Mouse (Mus musculus): ENCODE measurements around the gene Crabp1. TPM values are rescaled to one million over a fixed set of nuclear protein-coding genes. Genes with fewer than 3 reads are reported as not detected.

Gene Crabp1
- 18.6 and 19.1 TPM in 2 replicates for polyA plus RNA-seq (2015; fragmentation: Nextera tagmentation; extraction: Ambion mirVana)

DNA sequence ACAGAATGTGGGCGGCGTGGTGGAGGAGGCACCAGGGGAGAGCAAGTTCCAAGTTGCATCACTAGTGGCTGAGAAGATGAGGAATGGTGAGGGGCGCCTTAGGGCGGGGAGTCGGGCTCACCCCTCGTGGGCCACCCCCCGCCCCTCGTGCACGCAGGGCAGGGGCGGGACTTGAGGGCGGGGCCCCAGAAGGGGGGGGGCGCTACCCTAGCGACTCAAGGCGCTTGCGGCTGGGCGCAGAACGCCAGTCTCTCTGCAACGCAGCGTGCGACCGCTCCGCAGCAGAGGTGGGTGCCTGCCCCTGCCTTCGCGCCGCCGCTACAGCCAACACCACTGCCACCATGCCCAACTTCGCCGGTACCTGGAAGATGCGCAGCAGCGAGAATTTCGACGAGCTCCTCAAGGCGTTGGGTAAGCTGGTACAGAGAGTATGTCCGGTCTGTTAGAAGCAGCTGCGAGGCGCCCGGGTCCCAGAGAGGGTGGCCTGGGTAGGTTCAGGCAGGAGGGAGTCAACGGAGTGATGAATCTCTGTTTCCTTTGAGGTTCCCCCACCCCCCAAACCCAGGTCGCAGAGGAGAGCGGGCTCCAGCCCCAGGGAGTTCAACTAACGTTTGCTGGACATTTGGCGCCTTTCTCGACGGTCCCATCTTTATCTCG, at the start of gene Crabp1:
TSS of gene Crabp1 (plus strand) at position 188 of the 657 bp plus-strand sequence.
- H3K4me2 ChIP-seq: peak within 1 kb of the TSS; percentile 65
- no peaks in the 10 kb centered on the region for H3K9me3 ChIP-seq
- WGBS: under 1% methylated on average over 43 of the region's 45 CpGs
- ATAC-seq (ENCODE audit: borderline replicate concordance, extremely low read depth, low FRiP score, low TSS enrichment): peak; percentile 41; the same call in 1 of the 2 replicates
- peaks cover 20% of the 10 kb centered on the region for H3K4me1 ChIP-seq
- H3K36me3 ChIP-seq: no peaks in the 10 kb centered on the region
- peaks cover 83% of the 10 kb centered on the region for H3K27me3 ChIP-seq
- no peak within 1 kb of the TSS for H3K9ac ChIP-seq
- peak within 1 kb of the TSS; percentile 34 for H3K4me3 ChIP-seq
- H3K27ac ChIP-seq: no peak within 1 kb of the TSS

DNA sequence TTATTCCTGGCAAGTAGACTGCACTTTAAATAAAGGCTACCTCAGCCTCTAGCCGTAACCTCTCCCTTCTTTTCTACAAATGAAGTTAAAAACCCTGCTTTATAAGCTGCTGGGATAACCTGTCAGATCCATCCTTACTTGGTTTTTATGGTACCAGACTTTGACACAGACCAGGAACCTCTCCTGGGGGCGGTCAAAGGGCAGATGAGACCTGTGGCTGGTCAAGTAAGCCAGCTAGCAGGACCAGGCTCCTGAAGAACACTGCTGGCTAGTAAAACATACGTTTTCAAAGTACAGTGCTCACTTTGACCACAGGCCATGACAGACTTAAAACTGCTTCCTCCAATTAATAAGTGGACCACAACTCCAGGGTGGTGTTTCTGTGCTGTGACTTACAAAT, 48.8 kb upstream of the Crabp1 start:
- H3K9me3 ChIP-seq: no peaks in the 10 kb centered on the region
- no peak overlapping the region for H3K9ac ChIP-seq
- peaks cover 20% of the 10 kb centered on the region for H3K4me1 ChIP-seq
- H3K27ac ChIP-seq: no peak overlapping the region
- no peak overlapping the region for H3K4me2 ChIP-seq
- peaks cover 50% of the 10 kb centered on the region for H3K36me3 ChIP-seq
- no peaks in the 10 kb centered on the region for H3K27me3 ChIP-seq
- H3K4me3 ChIP-seq: no peak overlapping the region
- ATAC-seq (ENCODE audit: borderline replicate concordance, extremely low read depth, low FRiP score, low TSS enrichment): no peak
- WGBS: 90% methylated on average over 3 of the region's 3 CpGs

DNA sequence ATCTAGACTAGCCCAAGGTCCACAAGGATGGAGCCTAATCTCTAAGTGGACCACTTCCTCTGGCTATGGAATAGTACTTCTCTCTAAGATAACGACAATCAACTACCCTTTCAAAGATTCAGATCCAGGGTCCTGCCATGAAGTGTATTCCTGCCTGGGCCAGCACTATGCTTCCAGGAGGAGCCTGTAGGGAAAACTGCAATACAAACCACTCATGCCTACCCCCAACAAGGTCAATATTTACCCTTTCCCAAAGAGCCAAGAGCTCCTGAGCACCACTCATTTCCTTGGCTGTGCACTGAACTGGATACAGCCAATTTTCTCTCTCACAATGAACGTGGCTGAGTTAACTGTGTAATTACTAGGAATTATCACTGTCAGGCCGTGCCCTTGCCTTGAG, 47.0 kb upstream of the Crabp1 start:
- Histone ChIP-seq H3K4me2 (no peak overlapping the region), H3K9ac (no peak overlapping the region), H3K9me3 (no peaks in the 10 kb centered on the region), H3K4me3 (no peak overlapping the region), H3K27ac (no peak overlapping the region), H3K4me1 (peaks cover 12% of the 10 kb centered on the region), H3K36me3 (peaks cover 63% of the 10 kb centered on the region), H3K27me3 (no peaks in the 10 kb centered on the region)
- peak; percentile 62; the same call in 1 of the 2 replicates for ATAC-seq (ENCODE audit: borderline replicate concordance, extremely low read depth, low FRiP score, low TSS enrichment)
- WGBS: 62% methylated on average over 3 of the region's 3 CpGs

DNA sequence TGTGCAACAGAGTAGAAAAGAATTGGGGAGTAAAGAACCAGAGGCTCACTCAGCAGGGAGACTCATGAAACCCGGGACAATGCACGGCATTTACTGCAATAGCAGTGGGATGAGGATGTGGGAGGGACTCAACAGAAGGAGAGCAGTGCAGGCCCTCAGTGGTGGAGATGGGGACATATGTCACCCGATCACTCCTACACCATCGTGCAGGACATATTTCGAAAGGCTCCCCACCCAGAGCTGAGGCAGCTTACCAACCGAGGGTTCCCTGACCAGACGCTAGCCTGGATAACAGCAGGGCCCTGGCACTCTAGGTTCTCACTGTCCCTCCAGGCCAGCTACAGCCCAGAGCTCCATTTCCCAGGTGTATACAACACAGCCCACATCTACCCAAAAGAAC, 42.4 kb upstream of the Crabp1 start:
- H3K4me3 ChIP-seq: no peak overlapping the region
- H3K9ac ChIP-seq: no peak overlapping the region
- no peak overlapping the region for H3K4me2 ChIP-seq
- no peak for ATAC-seq (ENCODE audit: borderline replicate concordance, extremely low read depth, low FRiP score, low TSS enrichment)
- H3K4me1 ChIP-seq: peaks cover 4% of the 10 kb centered on the region; the same call in 1 of the 2 replicates
- WGBS: 90% methylated on average over 7 of the region's 7 CpGs
- H3K9me3 ChIP-seq: no peaks in the 10 kb centered on the region
- H3K27ac ChIP-seq: no peak overlapping the region
- peaks cover 82% of the 10 kb centered on the region for H3K36me3 ChIP-seq
- H3K27me3 ChIP-seq: no peaks in the 10 kb centered on the region

DNA sequence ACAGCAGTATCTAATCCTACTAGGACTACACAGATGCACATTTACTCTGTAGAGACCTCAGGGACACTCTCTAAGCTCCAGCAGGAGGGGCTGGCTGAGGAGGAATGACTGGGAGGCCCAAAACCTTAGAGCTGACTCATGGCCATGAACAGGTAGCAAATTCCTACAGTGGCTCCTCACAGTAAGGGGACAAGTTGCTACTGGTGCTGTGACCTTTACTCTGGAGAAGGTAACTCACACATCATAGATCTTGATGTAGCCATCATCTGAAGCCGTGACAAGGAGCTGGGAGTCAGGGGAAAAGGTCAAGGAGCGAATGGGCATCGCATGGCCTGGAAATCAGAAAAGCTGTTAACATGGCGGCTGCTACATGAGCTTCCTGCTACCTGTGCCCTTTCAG, 42.0 kb upstream of the Crabp1 start:
- Histone ChIP-seq H3K4me1 (peaks cover 4% of the 10 kb centered on the region; the same call in 1 of the 2 replicates), H3K27me3 (no peaks in the 10 kb centered on the region), H3K27ac (no peak overlapping the region), H3K36me3 (peaks cover 86% of the 10 kb centered on the region), H3K4me3 (no peak overlapping the region), H3K9me3 (no peaks in the 10 kb centered on the region), H3K9ac (no peak overlapping the region), H3K4me2 (no peak overlapping the region)
- no peak for ATAC-seq (ENCODE audit: borderline replicate concordance, extremely low read depth, low FRiP score, low TSS enrichment)
- WGBS: 78% methylated on average over 4 of the region's 4 CpGs

DNA sequence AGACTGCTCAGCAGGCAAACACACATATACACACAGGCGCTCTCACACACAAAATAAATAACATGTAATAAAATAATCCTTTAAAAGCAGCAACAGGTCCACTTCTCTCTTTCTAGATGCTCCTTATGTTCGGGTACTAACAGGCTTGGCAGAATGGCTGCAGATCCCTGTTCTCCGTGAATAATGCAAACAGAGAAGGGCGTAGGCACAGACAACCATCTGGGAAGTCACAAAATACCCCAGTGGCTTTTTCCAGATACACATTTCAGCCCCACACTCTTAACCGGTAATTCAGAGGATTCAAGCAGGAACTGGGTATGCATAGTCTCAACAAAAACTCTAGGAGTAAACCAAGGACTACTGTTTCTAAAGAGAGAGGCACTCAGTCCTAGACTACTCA, 38.2 kb upstream of the Crabp1 start:
- no peak for ATAC-seq (ENCODE audit: borderline replicate concordance, extremely low read depth, low FRiP score, low TSS enrichment)
- H3K4me1 ChIP-seq: no peaks in the 10 kb centered on the region
- no peaks in the 10 kb centered on the region for H3K27me3 ChIP-seq
- no peaks in the 10 kb centered on the region for H3K9me3 ChIP-seq
- H3K9ac ChIP-seq: no peak overlapping the region
- H3K36me3 ChIP-seq: peaks cover 78% of the 10 kb centered on the region
- no peak overlapping the region for H3K4me3 ChIP-seq
- no peak overlapping the region for H3K27ac ChIP-seq
- WGBS: 80% methylated on average over 5 of the region's 5 CpGs
- no peak overlapping the region for H3K4me2 ChIP-seq

DNA sequence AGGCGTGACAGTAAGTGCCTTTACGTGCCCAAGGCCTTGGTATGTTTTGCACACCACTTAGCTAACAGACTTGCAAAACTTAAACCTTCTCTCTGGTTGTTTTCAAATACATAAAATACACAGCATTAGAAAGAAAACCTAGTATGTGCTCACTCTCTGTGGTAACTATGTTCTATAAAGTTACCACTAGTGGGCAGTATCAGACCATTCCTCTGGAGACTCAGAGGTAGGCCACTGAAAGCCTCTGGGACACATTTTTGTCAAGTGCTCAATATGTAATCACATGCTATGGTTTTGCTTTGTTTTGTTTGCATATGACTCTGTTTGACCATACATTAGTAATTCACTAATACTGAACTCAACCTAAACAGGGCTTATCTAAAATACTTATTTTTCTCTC, 32.4 kb upstream of the Crabp1 start:
- no peak for ATAC-seq (ENCODE audit: borderline replicate concordance, extremely low read depth, low FRiP score, low TSS enrichment)
- Histone ChIP-seq H3K27me3 (no peaks in the 10 kb centered on the region), H3K9ac (no peak overlapping the region), H3K9me3 (no peaks in the 10 kb centered on the region), H3K27ac (no peak overlapping the region), H3K4me3 (no peak overlapping the region), H3K4me2 (no peak overlapping the region), H3K4me1 (peaks cover 12% of the 10 kb centered on the region), H3K36me3 (peaks cover 24% of the 10 kb centered on the region)
- 91% methylated on average over 2 of the region's 2 CpGs for WGBS

DNA sequence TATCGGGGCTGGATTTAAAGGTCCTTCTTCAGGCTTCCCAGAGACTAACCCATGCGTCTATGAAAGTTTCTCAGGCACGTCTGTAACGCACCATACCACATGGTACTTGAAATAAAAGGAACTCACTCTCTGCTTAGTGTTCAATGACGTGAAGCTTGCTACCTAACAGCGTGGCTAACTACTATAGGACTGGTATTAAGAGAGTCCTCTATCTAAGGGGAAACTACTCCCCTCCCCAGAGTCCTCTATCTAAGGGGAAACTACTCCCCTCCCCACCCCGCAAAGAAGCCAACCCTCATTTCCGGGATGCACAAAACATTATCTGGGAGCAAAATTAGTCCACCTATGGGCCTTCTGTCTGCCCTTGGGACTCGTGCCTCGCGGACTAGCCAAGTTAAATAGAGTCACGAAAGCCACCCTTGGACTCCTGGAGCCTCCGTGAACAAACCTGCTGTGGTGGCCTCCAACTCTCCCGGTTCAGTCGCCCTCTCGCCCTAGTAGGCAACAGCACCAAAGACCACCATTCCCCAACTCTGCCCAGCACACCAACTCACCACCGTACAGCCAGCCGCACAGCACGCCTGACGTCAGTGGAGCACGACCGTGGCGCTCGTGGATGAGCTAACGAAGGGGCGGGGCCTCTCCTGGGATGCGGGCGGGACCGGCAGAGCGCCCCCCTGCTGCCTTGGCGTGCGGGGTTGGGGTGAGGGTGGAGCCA, 30.5 kb upstream of the Crabp1 start, which contains the start of gene Wdr61:
TSS of gene Wdr61 (minus strand) at position 599 of the 718 bp plus-strand sequence.
- Histone ChIP-seq H3K4me2 (peak within 1 kb of the TSS; percentile 66), H3K27ac (peak within 1 kb of the TSS; percentile 39; the same call in 1 of the 2 replicates), H3K4me3 (peak within 1 kb of the TSS; percentile 83), H3K27me3 (no peaks in the 10 kb centered on the region), H3K9ac (peak within 1 kb of the TSS; percentile 82), H3K36me3 (peaks cover 6% of the 10 kb centered on the region; the same call in 1 of the 2 replicates), H3K9me3 (no peaks in the 10 kb centered on the region), H3K4me1 (peaks cover 12% of the 10 kb centered on the region)
- WGBS: 2% methylated on average over 32 of the region's 32 CpGs
- ATAC-seq (ENCODE audit: borderline replicate concordance, extremely low read depth, low FRiP score, low TSS enrichment): peak; percentile 98

DNA sequence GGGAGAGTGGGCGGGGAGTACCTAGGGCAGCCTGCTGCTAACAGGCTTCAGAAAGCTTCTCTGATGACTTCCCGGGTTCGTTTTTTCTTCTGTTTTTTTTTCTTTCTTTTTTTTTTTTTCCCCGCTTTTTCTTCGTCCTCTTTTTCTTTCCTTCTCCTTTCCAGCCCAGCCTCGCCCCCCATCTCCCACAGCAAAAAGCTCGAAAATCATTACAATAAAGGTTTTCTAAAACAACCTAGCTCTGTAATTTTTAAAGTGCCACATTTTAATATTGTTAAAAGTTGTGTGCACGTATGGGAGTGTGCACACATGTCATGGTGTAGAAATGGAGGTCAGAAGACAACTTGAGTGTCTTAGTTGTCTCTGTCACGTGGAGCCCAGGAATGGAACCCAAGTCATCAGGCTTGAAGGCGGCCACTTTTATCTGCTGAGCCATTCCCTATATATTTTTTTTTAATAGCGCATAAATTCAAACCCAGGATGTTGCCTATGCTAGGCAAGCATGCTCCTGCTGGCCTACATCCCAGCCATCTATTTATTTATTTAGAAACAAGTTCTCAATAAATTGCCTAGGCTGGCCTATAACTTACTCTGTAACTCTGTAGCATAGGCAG, 29.8 kb upstream of the Crabp1 start:
- Histone ChIP-seq H3K9me3 (no peaks in the 10 kb centered on the region), H3K4me1 (peaks cover 12% of the 10 kb centered on the region), H3K9ac (peak overlapping the region; percentile 20; the same call in 1 of the 2 replicates), H3K27ac (no peak overlapping the region), H3K4me3 (peak overlapping the region; percentile 83), H3K27me3 (no peaks in the 10 kb centered on the region), H3K4me2 (peak overlapping the region; percentile 66), H3K36me3 (no peaks in the 10 kb centered on the region; the same call in 1 of the 2 replicates)
- WGBS: 18% methylated on average over 11 of the region's 11 CpGs
- ATAC-seq (ENCODE audit: borderline replicate concordance, extremely low read depth, low FRiP score, low TSS enrichment): no peak

DNA sequence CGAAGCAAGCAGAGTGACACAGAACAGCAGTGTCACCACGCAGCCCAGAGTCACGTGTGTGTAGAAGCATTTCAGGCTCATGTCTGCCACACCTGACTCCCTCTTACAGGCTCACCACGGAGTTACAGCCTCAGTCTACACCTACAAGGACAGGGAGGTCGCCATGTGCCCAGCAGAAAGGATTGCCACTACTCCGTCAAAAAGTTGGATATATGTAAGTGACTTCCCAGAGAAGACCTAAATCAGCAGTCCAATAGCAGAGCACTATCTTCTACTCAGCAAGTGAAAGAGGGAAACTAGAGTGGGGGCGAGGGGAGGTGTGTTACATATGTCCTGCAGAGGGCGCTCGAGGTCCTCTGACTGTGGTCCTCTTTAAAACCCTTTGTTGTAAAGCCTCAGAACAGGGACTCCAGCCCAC, 28.3 kb upstream of the Crabp1 start:
- Histone ChIP-seq H3K27me3 (no peaks in the 10 kb centered on the region), H3K4me1 (peaks cover 12% of the 10 kb centered on the region), H3K9ac (no peak overlapping the region), H3K4me3 (no peak overlapping the region), H3K4me2 (no peak overlapping the region), H3K27ac (no peak overlapping the region), H3K36me3 (no peaks in the 10 kb centered on the region), H3K9me3 (no peaks in the 10 kb centered on the region)
- 13% methylated on average over 9 of the region's 9 CpGs for WGBS
- ATAC-seq (ENCODE audit: borderline replicate concordance, extremely low read depth, low FRiP score, low TSS enrichment): no peak

DNA sequence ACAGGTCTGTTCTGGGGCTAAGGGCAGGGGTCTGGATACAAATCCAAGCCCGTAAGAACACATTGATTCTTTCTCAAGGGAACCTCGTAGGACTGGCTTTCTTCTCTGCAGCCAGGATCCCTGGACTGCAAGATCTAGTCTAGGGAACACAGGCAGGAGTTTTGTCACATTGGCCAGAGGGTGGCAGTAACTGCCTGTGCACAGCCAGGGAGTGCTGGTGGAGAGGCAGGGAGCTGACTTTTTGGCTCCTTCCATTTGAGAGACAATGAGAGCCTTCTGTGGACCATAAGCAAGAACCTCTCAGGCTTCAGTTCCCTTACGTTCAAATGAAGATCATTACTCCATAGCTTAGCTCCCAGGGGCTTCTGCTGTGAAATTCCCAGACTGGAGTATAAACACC, 26.2 kb upstream of the Crabp1 start:
- no peaks in the 10 kb centered on the region for H3K9me3 ChIP-seq
- H3K36me3 ChIP-seq: no peaks in the 10 kb centered on the region
- no peak overlapping the region for H3K9ac ChIP-seq
- H3K27me3 ChIP-seq: no peaks in the 10 kb centered on the region
- ATAC-seq (ENCODE audit: borderline replicate concordance, extremely low read depth, low FRiP score, low TSS enrichment): no peak
- no peak overlapping the region for H3K4me3 ChIP-seq
- 30% methylated on average over 3 of the region's 3 CpGs for WGBS
- peaks cover 8% of the 10 kb centered on the region for H3K4me1 ChIP-seq
- H3K4me2 ChIP-seq: no peak overlapping the region
- no peak overlapping the region for H3K27ac ChIP-seq

DNA sequence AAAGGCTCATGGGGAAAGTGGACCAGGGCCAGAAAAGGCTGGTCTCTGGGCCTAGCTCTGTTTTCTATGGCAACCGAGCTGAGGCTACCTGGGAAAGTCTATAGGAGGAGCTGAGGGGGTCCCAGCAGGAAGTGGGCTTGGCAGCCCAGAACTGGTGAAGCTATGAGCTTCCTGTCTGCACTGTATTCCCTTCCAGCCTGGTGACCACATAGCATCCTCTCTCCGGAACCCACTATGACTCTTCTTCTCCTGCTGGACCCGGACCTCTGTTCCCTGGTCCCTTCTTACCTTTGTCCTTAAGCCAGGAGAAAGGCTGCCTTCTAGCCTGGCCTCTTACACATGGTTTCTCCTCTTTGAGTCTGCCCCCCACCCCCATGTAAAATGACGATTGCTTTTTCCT, 20.7 kb upstream of the Crabp1 start:
- H3K36me3 ChIP-seq: no peaks in the 10 kb centered on the region
- H3K4me2 ChIP-seq: no peak overlapping the region
- no peak overlapping the region for H3K9ac ChIP-seq
- no peak overlapping the region for H3K4me3 ChIP-seq
- no peaks in the 10 kb centered on the region for H3K27me3 ChIP-seq
- ATAC-seq (ENCODE audit: borderline replicate concordance, extremely low read depth, low FRiP score, low TSS enrichment): no peak
- 67% methylated on average over 4 of the region's 4 CpGs for WGBS
- H3K27ac ChIP-seq: no peak overlapping the region
- H3K4me1 ChIP-seq: no peaks in the 10 kb centered on the region
- H3K9me3 ChIP-seq: no peaks in the 10 kb centered on the region

Data from lung, embryonic 15.5 days (tissue).